Mouse (Mus musculus) lung, embryonic 15.5 days (tissue): ENCODE results near the gene Ablim2. TPM values are rescaled to one million over a fixed set of nuclear protein-coding genes. Genes with fewer than 3 reads are reported as not detected.

Experiments
- ATAC-seq: fragments of 200-750 bp; cut with Nextera tagmentation; 2 replicates; pipeline ENCODE4 v1.8.0; 2017; ENCODE audit warnings: moderate number of reproducible peaks, borderline replicate concordance; ENCODE audit not compliant: low FRiP score, low TSS enrichment; ENCODE audit errors: extremely low read depth
- H3K27ac ChIP-seq: fragments of 300-500 bp; sonication (generic); 2 replicates; pipeline ENCODE4 v1.5.1; 2015; ENCODE audit warnings: moderate library complexity, mild to moderate bottlenecking, inconsistent platforms
- H3K27me3 ChIP-seq: fragments of 300-500 bp; sonication (generic); 2 replicates; pipeline ENCODE4 v1.6.1; 2015; ENCODE audit warnings: inconsistent platforms
- H3K36me3 ChIP-seq: fragments of 300-500 bp; sonication (generic); 2 replicates; pipeline ENCODE4 v1.6.1; 2015; ENCODE audit warnings: inconsistent platforms
- H3K4me1 ChIP-seq: fragments of 300-500 bp; sonication (generic); 2 replicates; pipeline ENCODE4 v1.6.1; 2015; ENCODE audit warnings: inconsistent platforms
- H3K4me2 ChIP-seq: fragments of 300-500 bp; sonication (generic); 2 replicates; pipeline ENCODE4 v1.6.1; 2015; ENCODE audit warnings: inconsistent platforms, mild to moderate bottlenecking, moderate library complexity
- H3K4me3 ChIP-seq: fragments of 300-500 bp; sonication (generic); 2 replicates; pipeline ENCODE4 v1.5.1; 2015; ENCODE audit warnings: mild to moderate bottlenecking, inconsistent platforms
- H3K9ac ChIP-seq: fragments of 300-500 bp; sonication (generic); 2 replicates; pipeline ENCODE4 v1.6.1; 2015; ENCODE audit warnings: inconsistent platforms
- H3K9me3 ChIP-seq: fragments of 300-500 bp; sonication (generic); 2 replicates; pipeline ENCODE4 v1.6.1; 2016; ENCODE audit warnings: inconsistent platforms
- WGBS: fragments of 180-500 bp; shearing (Covaris S2); methylation state at CpG from one replicate; pipeline ENCODE4 v1.1.7; 2015; 5-methylcytosine and 5-hydroxymethylcytosine counted together
- polyA plus RNA-seq: library from polyadenylated mRNA; unstranded; fragments of >200 nt; fragmentation: Nextera tagmentation; extraction: Ambion mirVana; gene quantifications from 2 replicates; pipeline ENCODE4 v1.2.1, GENCODE M21; 2015

The Ablim2 gene
- polyA plus RNA-seq, 1 experiment from 2014 or later = 0.27 TPM

DNA sequence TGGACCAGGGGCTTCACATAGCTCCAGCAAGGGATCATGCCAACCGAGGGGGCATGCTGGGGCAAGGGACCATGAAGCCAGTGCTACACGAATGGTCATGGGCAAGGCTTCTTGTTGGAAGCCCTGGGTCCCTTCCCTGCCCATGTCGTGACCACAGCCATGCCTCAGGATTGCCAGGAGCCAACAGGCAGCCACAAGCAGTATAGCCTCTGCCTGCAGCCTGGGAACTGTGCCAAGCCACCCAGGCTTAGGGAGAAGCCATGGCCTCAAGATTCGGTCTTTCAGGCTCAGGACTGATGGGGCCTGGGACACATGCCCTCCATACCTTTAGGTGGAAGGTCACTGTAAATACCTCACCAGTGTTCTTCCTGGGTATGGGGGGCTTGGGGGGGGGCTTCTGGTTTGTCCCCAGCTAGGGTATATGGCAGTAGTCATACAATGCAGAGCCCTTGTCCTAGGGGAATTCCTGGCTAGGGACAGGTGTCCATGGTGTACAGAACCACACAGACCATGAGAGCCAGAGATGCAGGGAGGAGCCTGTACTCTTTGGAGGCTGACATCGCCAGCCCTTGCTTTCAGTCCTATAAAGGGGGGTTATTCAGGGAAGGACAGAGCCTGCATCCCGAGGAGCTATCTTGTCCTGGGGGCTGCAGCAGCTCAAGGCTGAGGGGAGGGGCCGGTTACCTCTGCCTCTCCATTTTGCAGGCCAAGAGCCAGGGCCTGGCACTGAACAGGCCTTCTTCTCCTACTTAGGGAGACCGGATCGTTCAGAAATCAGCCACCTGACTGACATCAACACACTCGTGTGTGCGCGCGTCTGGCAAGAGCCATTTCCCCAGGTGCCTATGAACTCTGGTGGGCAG, 15.8 kb downstream of the Ablim2 start:
- ATAC-seq = 0 out of 2 replicates have a peak, but pooled peaks have one; percentile 45
- H3K27ac ChIP-seq = no peak overlapping the region
- WGBS = 62% methylated on average over 13 of the region's 13 CpGs
- no peak overlapping the region for H3K4me3 ChIP-seq
- no peak overlapping the region for H3K4me2 ChIP-seq
- 0 out of 2 replicates have a peak, but pooled peaks cover 3% of the 10 kb centered on the region for H3K27me3 ChIP-seq
- no peaks in the 10 kb centered on the region for H3K9me3 ChIP-seq
- 0 out of 2 replicates have a peak, but pooled peaks cover 2% of the 10 kb centered on the region for H3K4me1 ChIP-seq
- H3K9ac ChIP-seq = no peak overlapping the region
- no peaks in the 10 kb centered on the region for H3K36me3 ChIP-seq

DNA sequence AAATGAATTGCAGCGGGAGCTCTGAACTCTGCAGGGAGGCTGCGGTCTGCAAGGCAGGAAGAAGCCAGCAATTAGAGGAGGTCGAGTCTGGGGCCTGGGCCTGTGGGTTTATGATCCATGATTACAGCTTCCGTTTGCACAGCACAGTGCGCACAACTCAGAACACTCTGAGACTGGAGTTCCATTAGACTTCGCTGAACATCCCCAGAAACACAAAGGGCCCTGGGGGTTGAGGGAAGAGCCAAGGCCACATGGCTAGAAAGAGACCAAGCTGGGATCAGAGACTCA, 16.4 kb downstream of the Ablim2 start:
- Histone ChIP-seq H3K9me3 (no peaks in the 10 kb centered on the region), H3K27me3 (0 out of 2 replicates have a peak, but pooled peaks cover 3% of the 10 kb centered on the region), H3K36me3 (no peaks in the 10 kb centered on the region), H3K4me3 (no peak overlapping the region), H3K4me2 (no peak overlapping the region), H3K4me1 (0 out of 2 replicates have a peak, but pooled peaks cover 2% of the 10 kb centered on the region), H3K9ac (no peak overlapping the region), H3K27ac (no peak overlapping the region)
- WGBS = 55% methylated on average over 6 of the region's 6 CpGs
- ATAC-seq = no peak

DNA sequence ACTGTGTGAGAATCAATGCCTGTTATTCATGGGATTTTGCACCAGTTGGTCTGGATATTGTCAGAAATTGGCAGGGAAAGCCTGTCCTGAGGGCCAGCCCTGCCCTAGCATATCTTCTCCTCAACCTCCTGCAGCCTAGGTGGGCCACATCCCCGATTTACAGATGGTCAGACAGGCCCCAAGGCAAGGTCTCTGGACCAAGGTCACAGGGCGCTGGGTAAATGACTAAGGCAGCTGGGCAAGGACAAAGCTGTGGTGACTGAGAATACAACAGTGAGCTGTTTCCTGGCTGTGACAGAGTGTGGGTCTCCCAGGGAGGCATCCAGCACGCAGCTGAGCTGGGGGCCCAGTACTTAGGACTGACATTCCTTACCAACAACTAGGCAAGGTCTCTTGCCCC, 23.4 kb downstream of the Ablim2 start:
- no peaks in the 10 kb centered on the region for H3K36me3 ChIP-seq
- WGBS = 57% methylated on average over 3 of the region's 3 CpGs
- ATAC-seq = no peak

DNA sequence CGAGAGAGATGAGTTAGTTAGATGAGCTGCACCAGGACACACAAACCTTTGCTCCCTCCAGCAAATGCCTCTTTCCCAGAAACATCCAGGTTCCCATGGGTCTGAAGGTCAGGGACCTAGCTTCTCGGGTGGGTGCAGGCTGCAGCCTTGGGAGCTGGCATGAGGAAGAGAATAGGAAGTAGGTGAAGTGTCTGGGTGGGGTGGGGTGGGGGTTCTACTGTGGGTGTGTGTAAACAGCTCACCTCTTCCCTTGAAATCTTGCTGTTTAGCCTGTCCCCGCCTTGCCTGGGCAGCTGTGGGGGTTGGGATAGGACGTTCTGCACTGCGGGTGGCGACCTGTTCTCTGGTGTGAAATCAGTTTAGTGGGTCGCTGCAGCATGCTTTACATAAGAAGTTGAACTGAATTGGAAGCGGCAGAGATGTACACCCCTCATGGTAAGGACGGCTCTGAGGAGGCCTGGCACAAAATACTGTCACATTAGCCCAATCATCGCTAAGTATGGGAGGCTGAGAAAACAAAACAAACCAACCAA, 25.0 kb downstream of the Ablim2 start:
- no peak for ATAC-seq
- Histone ChIP-seq H3K4me1 (no peaks in the 10 kb centered on the region), H3K4me2 (no peak overlapping the region), H3K36me3 (no peaks in the 10 kb centered on the region), H3K9ac (no peak overlapping the region), H3K4me3 (no peak overlapping the region), H3K27ac (no peak overlapping the region), H3K9me3 (no peaks in the 10 kb centered on the region), H3K27me3 (no peaks in the 10 kb centered on the region)
- 61% methylated on average over 10 of the region's 10 CpGs for WGBS

More for the DNA sequence above, 23.4 kb downstream of the Ablim2 start:
- Histone ChIP-seq H3K4me3 (no peak overlapping the region), H3K27me3 (no peaks in the 10 kb centered on the region), H3K27ac (no peak overlapping the region), H3K9ac (no peak overlapping the region), H3K4me2 (no peak overlapping the region), H3K4me1 (no peaks in the 10 kb centered on the region), H3K9me3 (no peaks in the 10 kb centered on the region)

DNA sequence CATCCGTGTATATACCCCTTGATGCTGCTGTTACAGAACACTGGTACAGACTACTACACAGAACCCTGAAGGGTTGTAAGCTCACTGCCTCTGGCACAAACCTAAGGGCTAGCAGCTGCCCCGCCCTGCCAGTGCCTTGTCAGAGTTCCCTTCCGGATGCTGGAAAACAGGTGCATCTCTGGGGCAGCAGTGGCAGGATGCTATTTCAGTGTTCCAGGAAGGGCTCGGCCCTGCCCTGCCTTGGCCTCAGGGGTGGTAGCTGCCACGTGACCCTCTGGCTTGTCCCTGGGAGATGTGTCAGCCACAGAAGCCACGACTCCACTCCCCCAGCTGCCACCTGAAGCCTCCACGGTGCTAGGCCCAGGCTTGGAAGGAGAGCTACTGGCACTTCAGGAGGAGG, 28.2 kb downstream of the Ablim2 start:
- no peaks in the 10 kb centered on the region for H3K9me3 ChIP-seq
- H3K36me3 ChIP-seq = no peaks in the 10 kb centered on the region
- no peak overlapping the region for H3K4me2 ChIP-seq
- 53% methylated on average over 7 of the region's 7 CpGs for WGBS
- H3K4me1 ChIP-seq = no peaks in the 10 kb centered on the region
- no peak overlapping the region for H3K4me3 ChIP-seq
- H3K9ac ChIP-seq = no peak overlapping the region
- no peak overlapping the region for H3K27ac ChIP-seq
- no peaks in the 10 kb centered on the region for H3K27me3 ChIP-seq
- ATAC-seq = no peak

DNA sequence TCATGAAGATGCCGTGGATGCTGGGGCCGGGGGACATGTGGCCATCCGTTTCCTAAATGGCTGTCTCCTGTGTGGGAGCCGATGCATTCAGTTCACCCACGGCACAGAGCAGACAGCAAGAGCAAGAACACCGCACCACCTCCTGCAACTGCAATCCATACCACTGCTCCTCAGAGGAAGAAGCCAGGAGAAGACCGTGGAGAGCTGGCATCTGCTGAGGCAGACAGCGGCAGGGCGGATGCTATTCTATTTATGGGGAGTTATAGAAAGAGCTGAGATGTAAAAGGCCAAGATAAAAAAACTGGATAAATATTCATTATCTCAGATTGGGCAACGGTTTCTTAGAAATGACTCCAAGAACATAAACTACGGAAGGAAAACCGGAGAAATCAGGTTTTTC, 30.2 kb downstream of the Ablim2 start:
- ATAC-seq = no peak
- Histone ChIP-seq H3K9ac (no peak overlapping the region), H3K4me2 (no peak overlapping the region), H3K36me3 (no peaks in the 10 kb centered on the region), H3K9me3 (no peaks in the 10 kb centered on the region), H3K4me1 (no peaks in the 10 kb centered on the region), H3K27ac (no peak overlapping the region), H3K4me3 (no peak overlapping the region), H3K27me3 (no peaks in the 10 kb centered on the region)
- 79% methylated on average over 12 of the region's 12 CpGs for WGBS

DNA sequence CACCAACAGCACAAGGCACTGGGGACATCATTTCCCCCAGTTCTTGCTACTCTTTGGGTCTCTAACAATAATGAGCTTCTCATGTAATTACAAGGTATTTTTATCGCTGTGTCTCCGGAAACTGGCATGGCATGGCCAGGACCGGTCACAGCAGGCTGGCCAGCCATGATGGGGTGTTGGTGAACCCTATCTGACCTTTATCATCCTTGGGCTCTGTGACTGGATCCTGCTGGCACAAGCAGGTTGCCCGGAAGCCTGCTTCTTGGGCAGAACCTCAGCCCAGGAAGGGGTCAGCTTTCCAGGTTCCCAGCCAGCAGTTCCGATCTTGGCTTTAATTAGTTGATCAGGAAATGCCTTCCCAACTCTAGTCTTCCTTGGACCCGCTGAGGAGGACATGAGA, 31.0 kb downstream of the Ablim2 start:
- Histone ChIP-seq H3K36me3 (no peaks in the 10 kb centered on the region), H3K9ac (no peak overlapping the region), H3K4me3 (no peak overlapping the region), H3K4me2 (no peak overlapping the region), H3K4me1 (no peaks in the 10 kb centered on the region), H3K9me3 (no peaks in the 10 kb centered on the region), H3K27ac (no peak overlapping the region), H3K27me3 (no peaks in the 10 kb centered on the region)
- ATAC-seq = no peak
- WGBS = 80% methylated on average over 6 of the region's 6 CpGs

DNA sequence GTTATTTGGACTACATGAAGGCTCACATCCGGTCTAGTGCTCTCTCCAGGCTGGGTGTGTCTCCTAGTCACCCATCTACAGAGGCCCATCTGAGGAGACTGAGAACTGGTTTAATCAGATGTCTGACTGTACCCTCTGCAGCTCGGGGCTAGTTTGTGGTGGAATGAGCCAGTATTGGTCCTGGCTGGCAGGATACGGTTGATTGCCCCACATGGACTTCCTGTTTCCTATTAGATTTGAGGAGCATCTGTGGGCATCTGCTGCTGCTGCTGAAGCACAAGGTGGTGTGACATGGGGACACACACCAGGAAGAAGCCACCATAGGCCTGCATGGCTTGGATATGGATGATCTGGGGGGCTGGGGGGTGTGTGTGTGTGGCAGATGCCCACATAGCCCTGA, 32.0 kb downstream of the Ablim2 start:
- Histone ChIP-seq H3K4me2 (no peak overlapping the region), H3K27me3 (no peaks in the 10 kb centered on the region), H3K27ac (no peak overlapping the region), H3K9me3 (no peaks in the 10 kb centered on the region), H3K4me3 (no peak overlapping the region), H3K4me1 (no peaks in the 10 kb centered on the region), H3K9ac (no peak overlapping the region), H3K36me3 (no peaks in the 10 kb centered on the region)
- WGBS = 69% methylated on average over 3 of the region's 3 CpGs
- no peak for ATAC-seq

DNA sequence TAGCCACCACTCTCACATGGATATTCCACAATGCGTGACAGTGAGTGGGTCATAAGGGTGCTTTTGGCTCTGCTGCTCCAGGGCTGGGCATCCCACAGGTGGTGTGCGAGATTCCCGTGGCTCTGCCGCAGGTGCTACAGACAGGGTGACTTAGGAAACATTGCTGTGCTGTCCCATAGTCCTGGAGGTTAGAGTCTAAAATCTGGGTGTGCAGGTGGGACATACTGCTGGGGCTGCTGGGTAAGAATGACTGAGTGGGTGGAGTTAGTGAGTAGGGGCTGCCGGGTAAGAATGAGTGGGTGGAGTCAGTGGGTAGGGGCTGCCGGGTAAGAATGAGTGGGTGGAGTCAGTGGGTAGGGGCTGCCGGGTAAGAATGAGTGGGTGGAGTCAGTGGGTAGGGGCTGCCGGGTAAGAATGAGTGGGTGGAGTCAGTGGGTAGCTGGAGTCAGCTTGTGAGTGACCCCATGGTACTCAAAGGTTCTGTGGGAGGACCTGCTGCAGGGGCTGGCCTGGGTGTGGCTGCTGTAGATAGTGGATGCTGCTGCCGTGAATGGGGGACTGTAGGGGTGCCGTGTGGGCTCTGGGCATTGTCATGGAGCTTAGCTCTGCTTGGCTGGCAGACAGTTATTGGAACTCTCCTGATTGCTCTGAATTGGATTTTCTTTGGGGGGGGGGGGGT, 32.8 kb downstream of the Ablim2 start:
- Histone ChIP-seq H3K9me3 (no peaks in the 10 kb centered on the region), H3K9ac (no peak overlapping the region), H3K27ac (no peak overlapping the region), H3K4me2 (no peak overlapping the region), H3K36me3 (no peaks in the 10 kb centered on the region), H3K27me3 (no peaks in the 10 kb centered on the region), H3K4me1 (no peaks in the 10 kb centered on the region), H3K4me3 (no peak overlapping the region)
- ATAC-seq = no peak
- 37% methylated on average over 10 of the region's 10 CpGs for WGBS

DNA sequence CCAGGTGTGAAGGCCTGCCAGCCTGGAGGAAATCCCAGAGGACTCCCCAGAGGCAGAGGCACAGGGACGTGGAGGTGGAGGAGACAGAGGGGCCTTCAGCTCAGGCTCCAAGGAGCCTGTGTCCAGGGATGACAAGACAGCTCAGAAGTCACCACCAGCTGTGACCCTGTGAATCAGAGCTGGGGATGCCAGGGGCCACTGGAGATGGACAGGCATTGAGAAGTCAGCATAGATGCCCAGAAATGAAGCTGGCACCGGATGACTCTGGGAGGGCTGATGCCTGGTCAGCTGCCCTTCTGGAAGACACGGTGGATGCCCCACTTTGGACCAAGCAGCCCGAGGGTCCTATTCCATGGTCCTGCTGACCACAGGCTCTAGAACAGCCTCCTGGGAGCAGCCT, 36.3 kb downstream of the Ablim2 start:
- no peaks in the 10 kb centered on the region for H3K36me3 ChIP-seq
- H3K27me3 ChIP-seq = peaks cover 3% of the 10 kb centered on the region; the same call in 1 of the 2 replicates
- no peak overlapping the region for H3K27ac ChIP-seq
- ATAC-seq = no peak
- 0 out of 2 replicates have a peak, but pooled peaks cover 3% of the 10 kb centered on the region for H3K4me1 ChIP-seq
- H3K4me2 ChIP-seq = no peak overlapping the region
- no peak overlapping the region for H3K9ac ChIP-seq
- H3K4me3 ChIP-seq = no peak overlapping the region
- no peaks in the 10 kb centered on the region for H3K9me3 ChIP-seq
- 78% methylated on average over 4 of the region's 4 CpGs for WGBS

DNA sequence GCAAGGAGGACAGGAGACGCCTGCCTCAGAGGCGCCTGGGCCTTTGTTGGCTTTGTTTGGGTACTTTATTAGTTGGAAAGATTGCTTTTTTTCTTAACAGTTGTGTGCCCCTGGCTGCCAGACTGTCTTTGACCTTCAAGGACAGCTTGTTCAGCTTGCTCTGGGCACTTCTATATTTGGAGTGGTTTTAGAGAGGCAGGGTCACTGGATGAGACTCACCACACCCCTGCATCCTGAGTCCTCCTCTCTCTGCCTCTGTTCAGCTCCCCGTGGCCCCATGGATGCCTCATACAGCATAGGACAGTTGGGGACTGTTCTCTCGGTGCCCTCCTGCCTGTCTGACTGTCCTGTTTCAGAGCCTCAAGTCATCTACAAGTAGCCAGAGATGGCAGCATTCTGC, 37.3 kb downstream of the Ablim2 start:
- Histone ChIP-seq H3K9ac (no peak overlapping the region), H3K4me3 (no peak overlapping the region), H3K36me3 (no peaks in the 10 kb centered on the region), H3K4me2 (no peak overlapping the region), H3K9me3 (no peaks in the 10 kb centered on the region), H3K27me3 (peaks cover 3% of the 10 kb centered on the region; the same call in 1 of the 2 replicates), H3K27ac (no peak overlapping the region), H3K4me1 (0 out of 2 replicates have a peak, but pooled peaks cover 3% of the 10 kb centered on the region)
- whole genome bisulfite sequencing = 66% methylated on average over 4 of the region's 4 CpGs
- ATAC-seq = no peak

DNA sequence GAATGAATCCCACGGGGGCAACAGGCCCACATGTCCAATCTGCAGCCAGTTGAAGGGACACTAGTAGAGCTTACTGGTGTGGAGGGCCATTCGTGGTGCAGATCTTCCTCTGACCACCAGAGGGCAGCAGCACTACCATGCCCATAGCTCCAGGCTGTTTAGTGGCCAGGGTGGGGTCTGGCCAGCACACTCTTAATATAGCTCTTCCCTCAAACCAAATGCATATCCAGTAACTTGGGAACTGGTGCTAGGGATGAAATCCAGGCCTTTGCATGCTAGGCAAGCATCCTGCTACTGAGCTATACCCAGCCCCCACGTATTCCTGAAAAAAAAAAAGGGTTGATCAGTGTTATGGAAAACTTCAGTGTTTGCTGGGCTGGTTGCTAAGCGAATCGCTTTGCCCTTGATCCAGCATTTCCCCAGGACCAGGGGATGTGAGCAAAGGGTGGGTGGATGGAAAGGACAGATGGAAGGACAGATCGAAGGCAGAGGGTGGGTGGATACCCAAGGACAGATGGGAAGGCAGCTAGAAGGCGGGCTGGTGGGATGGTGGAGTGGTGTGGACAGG, 37.9 kb downstream of the Ablim2 start:
- Histone ChIP-seq H3K4me3 (no peak overlapping the region), H3K4me2 (no peak overlapping the region), H3K9ac (no peak overlapping the region), H3K36me3 (no peaks in the 10 kb centered on the region), H3K9me3 (no peaks in the 10 kb centered on the region), H3K27me3 (peaks cover 3% of the 10 kb centered on the region; the same call in 1 of the 2 replicates), H3K4me1 (0 out of 2 replicates have a peak, but pooled peaks cover 3% of the 10 kb centered on the region), H3K27ac (no peak overlapping the region)
- WGBS = 58% methylated on average over 7 of the region's 7 CpGs
- ATAC-seq = peak; percentile 44; the same call in 1 of the 2 replicates
